Mouse (Mus musculus) cerebellum, adult (tissue): Measurements from ENCODE around the gene Kmt2c.

Experiments
- ATAC-seq: cut with Nextera tagmentation; 2 replicates; pipeline ENCODE4 v1.9.2; 2017; ENCODE audit warnings: mild to moderate bottlenecking, moderate library complexity, mixed read lengths; ENCODE audit not compliant: insufficient number of reproducible peaks, low FRiP score, low TSS enrichment

The Kmt2c gene

DNA sequence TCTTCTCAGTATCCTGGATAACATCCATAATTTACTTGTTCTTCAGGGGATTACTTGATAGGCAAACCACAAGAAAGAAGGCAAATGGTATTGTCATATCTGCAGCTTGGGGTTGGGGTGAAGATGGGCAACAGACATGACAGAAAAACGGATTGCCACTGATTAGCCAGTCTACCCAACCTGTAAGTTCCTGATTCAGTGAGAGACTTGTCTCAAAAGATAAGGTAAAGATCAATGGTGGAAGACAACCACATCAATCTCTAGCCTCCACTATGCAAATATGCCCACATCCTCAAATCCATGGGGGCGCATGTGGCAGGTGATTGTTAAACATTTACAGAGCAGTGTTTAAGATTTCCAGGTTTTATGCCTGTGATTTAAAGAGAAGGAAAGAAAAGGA lies 105.9 kb downstream of the Kmt2c start:
- no peak for ATAC-seq

DNA sequence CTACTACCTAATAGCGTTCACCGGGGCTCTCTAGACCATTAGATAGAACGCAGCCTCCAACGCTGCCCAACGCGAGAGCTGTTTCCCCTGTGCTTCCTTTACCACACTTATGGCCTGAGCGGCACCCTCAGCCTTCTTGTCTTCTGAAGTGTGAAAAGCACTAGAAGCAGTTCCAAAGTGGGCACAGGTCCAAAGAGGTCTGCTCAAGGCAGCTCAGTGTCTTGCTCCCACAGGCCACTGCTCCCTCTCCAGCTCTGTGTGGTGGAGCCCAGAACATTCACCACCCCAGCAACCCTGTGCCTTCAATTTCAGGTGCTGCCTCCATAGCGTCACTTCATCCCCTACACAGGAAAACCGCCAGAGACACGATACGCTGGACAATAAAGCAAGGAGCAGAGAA lies 115.0 kb downstream of the Kmt2c start:
- ATAC-seq = no peak

DNA sequence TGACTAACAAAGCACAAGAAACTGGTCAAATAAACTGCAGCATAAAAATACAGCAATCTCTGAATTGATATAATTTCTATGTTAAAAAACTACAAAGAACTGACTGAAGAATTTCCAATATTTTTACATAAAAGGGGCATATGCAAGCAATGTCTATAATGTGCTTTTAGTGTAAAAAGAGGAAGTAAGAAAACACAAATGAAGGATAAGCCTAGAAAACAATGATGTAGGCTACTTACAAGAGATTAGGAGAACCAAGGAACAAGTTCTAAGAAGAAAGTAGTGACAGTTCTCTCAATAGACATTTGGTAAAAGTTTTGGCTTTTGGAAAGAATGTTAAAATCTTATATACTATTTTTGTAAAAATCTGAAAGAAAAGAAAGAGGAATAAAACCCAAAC lies 119.4 kb downstream of the Kmt2c start:
- ATAC-seq = no peak

DNA sequence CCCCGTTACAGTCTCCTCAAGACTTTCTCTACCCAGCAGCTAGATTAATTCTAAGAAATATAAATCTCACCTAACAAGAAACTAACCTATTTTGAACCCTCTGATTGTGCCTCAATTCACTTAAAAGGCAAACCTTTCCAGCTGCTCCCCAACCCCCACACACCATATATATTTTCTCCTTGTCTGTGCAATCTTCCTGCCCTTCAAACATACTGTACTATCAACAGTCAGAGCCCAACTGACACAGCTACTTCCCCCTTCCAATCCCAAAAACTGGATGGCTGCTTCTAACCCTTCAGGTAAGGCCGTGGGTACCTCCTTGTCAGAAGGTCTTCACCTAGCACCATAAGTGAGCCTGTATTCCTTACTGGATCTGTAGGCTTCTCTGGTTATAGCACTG lies 130.2 kb downstream of the Kmt2c start:
- ATAC-seq = no peak

DNA sequence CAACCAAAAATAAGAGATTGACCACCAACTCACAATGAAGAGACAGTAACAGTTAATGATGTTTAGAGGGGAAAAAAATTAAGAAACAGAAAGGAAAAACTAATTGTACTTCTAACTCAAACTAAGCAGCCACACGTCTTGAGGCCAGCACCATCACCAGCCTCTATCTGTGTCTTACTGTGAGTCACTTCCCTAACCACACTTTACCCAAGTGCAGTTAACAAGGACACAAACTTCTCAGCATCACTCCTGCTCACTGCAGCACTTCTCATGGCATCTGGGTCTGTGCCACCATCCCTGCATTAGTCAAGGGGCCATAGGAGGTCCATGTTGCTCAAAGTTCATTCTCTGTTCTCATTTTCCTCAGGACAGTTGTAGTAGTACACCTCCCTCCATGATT lies 131.5 kb downstream of the Kmt2c start:
- ATAC-seq = no peak

DNA sequence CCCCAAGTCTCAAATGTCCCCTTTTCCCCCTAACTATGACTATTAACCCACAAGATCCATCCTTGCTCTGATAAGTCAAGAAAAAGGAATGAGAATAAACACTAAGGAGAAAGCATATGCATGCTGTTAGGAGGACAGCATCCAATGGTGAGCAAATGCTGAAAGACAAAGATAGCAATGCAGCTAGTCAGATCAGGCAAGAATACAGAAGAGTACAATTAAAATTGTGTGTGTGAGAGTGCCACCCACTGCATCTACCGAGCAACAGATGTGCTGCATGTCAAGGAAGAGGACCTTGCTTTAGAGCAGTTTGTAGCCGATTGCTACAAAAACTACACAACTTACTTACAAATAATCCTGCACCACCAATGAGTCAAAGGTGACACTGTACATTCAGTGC lies 145.1 kb downstream of the Kmt2c start:
- ATAC-seq = no peak

DNA sequence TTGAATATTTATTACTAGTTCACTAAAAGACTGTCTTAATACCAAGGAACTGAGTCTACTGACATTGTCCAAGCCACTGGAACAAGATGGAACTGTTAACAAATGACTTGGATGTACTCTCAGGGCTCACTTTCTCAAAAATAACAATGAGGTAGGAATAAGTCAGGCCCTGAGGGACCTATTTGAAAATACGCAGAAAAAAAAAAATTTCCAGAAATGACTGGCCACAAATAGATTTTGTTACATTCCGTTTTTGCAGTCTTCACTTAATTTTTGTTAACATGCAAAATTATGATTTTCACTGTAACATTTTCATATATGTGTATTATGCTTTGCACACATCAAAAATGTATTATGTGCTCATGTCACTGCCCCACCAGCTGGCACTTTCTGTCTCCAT lies 167.3 kb downstream of the Kmt2c start:
- no peak for ATAC-seq

DNA sequence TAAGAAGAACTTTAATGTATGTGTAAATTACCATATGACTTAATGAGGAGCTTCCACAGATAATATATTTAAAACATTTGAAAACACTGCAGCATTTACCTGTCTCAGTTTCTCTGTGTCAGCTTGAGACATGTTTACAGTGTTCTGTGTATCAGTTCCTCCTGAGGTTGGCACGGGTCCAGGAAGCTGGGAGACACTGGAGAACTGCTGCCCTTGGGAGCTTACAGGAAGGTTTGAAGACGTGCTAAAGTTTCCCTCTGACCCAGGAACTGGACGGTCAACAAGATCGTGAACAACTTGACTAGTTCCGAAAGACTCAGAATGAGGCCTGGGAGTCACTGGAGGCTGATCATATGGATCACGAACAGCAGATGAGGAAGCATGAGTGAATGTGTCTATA lies 184.7 kb downstream of the Kmt2c start:
- no peak for ATAC-seq

DNA sequence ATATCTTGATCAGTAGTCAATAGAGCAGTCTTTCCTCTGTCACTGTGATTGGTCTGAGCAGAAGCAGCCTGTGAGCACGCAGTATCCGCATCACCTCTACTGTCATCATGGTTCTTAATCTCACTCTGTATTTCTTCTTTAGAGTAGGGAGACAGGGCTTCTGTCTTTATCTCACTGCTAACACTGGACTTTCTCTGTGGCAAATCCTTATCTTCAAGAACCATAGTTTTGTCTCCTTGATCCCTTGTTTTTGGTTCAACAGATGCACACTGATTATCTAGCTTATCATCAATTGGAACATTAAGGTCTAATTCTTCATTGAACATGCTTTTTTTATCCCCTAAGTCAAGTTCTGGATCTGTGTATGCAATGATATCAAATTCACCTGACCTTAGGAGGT lies 188.4 kb downstream of the Kmt2c start:
- ATAC-seq = no peak

DNA sequence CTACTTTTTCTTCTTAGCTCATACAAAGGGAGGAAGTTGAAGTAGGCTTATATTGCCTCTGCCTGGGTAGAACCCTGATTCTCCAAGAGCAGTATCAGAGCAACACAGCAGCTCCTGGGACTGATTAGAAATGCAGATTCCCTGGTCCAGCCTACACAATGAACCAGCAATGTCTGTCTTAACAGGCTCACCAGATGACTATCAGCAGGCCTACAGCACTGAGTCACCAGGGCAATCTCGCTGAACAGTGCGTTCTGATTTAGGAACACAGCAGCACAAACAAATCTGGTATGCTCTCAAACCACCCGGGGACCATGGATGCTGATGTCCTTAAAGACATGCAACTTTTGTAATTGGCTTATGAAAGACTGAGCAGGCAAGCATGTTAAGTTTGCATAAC lies 201.8 kb downstream of the Kmt2c start:
- ATAC-seq = no peak

DNA sequence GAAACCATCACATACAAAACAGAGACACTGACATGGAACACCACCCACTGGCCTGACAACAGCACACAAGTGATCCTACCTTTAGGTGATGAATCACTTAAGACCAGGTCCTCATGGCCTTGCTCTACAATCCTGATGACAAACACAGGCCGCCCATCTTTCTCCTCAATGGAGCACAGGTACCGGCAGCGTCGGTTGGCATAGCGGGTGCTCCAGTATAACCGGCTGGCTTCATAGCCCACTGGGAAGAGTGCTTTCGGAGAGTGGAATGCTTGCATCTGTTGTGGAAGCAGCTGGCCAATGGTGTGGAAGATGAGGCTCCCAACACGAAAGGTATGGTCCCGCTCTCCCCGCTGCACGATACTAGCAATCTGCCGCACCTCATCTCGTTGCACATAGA lies 214.6 kb downstream of the Kmt2c start:
- ATAC-seq = no peak

DNA sequence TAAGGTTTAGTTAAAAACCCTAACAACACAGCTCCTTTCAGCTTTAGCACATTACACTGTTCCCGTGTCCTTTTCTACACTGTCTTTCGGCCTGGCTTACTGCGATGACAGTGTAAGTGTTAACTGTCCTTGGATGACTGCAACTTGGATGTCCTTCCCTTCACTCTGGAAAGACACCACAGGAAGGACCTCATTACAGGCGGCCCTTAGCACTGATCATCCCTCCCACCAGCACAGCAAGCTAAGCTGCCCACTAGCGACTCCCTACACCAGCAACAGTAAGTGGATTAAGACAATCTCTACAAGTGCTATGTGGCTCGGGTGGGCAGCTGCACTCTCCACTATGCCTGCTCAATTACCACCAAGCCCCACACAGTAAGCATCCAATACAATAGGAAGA lies 222.2 kb downstream of the Kmt2c start:
- ATAC-seq = no peak

DNA sequence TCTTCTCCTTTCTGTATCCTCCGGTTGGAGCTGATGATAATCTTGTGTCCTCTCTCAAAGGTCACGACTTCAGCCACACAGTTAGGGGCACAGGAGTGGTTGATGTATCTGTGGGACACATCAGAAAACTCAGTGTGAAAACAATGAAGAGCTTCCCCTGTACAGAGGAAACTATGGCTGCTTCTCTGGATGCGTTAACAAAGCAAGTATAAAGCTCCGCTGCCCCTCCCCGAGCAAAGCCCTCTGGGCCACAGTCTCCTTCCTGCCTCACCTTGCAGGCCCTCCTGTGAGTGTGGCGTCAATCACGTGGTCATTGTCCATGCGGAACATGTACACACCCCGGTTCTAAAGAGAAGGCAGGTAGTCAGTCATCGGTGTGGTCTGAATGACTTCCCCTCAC lies 223.0 kb downstream of the Kmt2c start:
- ATAC-seq = no peak

DNA sequence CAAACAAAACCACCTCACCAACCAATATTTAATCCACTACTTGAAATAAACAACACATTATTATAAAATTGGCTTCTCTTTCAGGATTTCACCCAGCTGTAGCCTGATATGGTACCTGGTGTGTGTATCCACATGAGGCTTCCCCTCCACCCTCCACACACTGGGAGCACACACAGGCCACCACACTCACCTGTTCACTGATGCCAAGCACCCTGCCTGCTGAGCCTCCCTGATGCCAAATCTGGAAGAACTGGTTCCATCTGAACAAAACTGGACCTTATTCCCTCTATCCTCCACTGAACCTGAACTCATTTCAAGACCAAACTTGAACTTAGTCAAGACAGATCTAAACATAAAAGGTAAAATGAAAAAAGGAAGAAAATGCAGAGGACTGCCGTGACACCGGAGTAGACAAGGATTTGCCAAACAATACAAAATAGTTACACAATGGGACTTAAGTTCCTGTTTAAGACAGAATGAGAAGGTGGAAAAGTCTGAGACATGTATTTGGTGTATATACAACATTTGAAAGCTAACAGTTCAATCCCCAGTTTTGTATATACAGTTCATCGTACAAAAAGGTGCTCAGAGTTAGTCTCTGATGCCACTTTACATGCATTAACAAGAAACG lies 230.2 kb downstream of the Kmt2c start:
- no peak for ATAC-seq

DNA sequence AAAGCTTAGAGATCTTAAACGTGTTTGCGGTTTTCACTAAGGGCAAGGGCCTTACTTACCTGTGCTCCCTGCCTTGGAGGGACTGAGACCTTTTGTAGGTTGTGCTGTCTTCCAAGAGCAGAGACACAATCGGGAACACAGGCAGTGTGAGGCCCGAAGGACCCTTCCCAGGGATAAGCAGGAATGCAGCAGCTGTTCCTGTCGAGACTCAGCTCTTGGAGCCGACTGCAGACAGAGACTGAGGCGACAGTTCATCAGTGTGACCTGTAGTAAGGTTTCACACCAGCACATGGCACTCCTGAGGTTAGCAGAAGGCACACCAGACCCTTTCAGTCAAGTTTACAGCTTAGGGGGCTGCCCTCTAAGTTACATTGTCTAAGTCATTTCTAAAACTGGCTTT lies 236.3 kb downstream of the Kmt2c start:
- ATAC-seq = no peak

DNA sequence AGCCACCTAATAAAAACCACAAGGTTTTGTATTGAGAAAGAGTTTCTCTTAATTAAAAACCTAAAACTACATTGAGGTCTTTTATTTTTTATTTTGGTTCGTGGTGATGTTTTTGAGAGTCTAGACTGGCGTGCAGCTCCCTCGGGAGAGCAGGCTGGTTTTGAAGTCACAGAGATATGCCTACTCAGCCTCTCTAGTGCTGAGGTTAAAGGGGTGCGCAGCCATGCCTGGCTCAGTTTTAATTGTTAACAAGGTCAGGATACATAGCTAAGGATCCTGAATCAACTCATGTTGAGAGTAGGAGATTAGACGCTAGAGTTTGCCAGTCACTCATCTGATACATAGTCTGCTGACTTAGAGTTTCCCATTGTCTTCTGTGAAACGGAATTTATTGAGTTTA lies 237.1 kb downstream of the Kmt2c start:
- ATAC-seq = no peak

DNA sequence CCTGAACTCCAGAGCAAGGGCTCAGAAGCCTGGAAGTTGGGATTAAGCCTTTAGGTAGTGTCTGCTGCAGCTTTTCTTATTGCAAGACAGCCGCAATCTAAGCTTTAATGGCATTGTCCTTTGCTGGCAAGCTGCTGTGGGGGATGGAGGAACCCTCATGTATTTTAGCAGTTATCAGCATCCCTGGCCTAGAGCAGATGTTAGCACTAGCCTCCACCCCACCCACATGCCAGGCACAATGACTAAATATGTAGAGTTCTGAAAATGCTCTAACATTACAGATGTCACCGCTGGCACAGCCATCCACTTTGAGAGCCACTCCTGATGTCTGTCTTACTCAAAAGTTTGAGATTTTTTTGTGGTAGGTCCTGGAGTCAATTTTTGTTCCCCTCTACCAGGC lies 241.9 kb downstream of the Kmt2c start:
- no peak for ATAC-seq

DNA sequence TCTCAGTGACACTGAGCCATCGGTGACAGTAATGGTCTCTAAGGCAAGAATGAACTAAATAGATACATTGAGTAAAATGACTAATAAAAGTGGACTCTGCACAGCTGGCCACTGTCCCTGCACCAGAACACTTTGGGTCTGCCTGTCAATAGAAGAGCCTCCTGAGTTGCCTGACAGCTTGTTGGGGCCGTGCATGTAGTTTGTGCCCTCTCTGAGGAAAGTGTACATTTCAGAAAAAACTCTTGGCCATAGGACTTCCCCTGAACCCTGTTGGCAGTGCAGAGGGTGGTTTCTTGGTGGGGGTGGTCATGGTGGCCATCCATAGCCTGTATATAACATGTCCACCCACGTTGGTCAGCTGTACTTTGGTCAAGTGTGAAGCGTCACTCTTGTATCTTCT lies 244.1 kb downstream of the Kmt2c start:
- ATAC-seq = no peak

DNA sequence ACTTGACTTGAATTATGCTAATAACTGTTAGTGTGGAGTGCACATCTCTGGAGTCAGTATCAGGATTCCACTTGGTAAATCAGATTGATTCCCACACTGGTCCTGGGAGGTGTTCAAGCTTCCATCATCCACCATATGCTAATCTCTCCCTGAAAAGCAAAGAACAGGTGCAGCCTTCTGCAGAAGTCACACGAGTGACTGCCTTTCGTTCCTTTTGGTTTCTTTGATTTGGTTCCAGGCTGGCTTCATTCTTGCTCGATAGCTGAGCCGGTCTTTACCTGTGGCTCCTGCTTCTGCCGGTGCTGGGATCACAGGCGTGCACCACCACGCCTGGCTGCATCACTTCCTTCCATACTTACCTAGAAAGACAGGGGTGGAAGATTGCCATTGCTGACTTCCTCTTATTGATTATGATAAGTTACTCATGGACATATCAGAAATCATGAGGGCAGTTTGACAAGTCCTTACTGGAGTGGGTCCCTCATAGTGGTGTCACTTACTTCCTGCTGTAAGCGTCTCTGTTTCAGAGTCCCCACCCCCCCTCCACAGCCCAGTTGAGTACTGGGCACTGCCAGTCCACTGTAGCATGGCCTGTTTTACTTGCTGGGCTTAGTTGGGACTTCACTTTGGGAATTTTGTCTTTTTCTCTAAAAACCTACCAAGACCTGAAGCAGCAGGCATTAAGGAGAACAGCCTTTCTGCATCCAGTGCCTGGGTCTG lies 245.6 kb downstream of the Kmt2c start:
- ATAC-seq = no peak

DNA sequence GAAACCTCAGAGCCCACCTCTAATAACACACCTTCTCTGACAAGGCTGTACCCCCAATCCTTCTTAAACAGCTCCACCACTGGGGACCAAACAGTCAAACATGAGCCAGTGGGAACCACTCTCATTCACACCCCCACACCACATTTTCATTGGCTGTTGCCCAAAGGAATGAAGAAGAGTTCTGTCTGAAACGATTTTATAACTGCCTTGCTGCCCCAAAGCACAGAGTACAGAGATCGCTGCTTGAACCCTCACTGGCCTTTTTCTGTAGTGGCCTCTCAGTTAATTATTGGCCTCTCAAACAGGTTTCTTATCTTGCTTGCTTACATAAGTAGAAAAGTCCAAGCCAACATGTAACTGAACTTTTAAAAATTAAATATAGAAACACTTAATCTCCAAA lies 246.2 kb downstream of the Kmt2c start:
- ATAC-seq = no peak

DNA sequence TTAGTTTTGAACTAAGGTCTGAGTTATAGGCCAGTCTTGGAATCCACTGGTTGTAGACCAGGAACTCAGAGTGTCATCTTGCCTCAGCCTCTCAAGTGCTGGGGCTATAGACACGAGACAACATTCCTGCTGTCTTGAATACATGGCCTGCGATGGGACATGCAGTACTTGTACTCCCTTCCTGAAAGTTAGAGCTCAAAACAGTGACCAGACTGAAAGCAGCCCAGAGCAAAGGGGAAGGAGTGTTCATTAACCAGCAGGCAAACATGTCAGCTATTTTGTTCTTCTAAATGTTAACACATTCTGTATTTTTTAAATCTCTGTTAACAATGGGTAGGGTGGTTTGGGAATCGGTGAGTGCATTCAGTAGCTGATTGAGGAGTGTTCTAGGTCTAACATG lies 251.5 kb downstream of the Kmt2c start:
- no peak for ATAC-seq

DNA sequence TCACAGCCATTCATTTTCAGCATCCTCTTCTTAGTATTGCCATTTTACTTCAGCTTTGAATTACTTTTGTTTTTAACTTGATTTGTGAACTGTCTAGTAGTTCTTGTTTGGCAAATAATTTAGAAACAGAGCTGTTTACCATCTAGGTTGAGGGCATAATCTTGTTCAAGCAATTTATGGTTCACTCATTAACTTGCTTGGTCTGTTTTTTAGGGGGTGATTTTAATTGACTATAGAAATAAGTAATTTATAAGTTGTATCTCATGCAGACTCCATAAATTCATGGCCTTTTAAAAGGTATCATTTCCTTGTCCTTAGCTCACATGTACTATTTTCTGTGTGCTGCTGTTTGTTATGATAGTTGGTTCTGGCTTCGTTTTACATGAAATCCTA lies 252.1 kb downstream of the Kmt2c start:
- ATAC-seq = no peak
